Mouse (Mus musculus): ENCODE measurements around the gene Prdm16.

DNA sequence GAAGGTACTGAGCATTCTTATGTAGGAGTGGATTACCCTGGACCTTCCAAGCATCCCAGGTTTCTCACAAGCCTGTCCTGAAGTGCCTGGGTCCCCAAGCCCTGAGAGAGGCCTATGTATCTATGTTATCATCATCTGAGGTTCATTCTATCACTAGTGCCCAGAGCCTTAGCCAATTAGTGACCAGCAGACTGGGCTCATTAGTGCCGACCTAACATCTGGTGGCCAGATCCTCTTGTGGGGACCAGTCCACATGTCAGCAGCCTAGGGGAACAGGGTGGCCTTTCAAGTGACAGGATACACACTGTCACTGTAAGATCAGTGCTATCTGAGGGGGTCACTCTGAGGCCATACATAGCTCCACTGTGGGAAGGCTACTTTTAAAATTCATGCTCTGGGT is 35.4 kb upstream of the Prdm16 start:
- TF ChIP-seq CTCF (IDR thresholded peaks at IDR 0.05; ENCODE audit: extremely low read depth, insufficient read depth, insufficient read length, insufficient replicate concordance) (no peak), POLR2A (IDR thresholded peaks at IDR 0.05; ENCODE audit: low read depth, low read length) (no peak)
